Mouse (Mus musculus) ovary, postnatal 14 days (tissue): ENCODE measurements around the gene Nckap5.

Experiments
- DNase-seq: peaks from one replicate; pipeline ENCODE4 v3.0.0; 2022; ENCODE audit warnings: low spot score

Gene Nckap5

DNA sequence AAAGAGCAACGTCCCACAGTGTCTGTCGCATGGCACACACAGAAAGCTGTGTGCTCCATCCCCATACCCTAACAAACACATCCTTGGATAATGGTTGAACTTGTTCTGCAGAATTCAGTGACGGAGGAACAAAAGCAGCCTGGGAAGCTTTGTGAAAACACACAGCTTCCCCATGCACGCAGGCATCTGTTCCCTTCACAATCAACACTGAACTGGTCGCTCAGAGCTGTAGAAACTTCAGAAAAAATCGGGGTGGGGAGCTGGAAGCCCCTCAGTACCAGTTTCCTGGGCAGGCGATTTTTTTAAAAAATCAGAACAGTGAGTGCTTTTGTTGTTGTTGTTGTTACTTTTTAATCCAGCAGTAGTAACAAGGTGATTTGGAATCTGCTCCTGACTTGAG is 960.5 kb downstream of the Nckap5 start:
- no peak for DNase-seq
